Mouse (Mus musculus) cerebellum, adult 8-10 months (tissue): ENCODE results near the gene Scarb2.

Source experiments
- DNase-seq: peaks from one replicate; pipeline ENCODE4 v3.0.0; 2022

The Scarb2 gene

DNA sequence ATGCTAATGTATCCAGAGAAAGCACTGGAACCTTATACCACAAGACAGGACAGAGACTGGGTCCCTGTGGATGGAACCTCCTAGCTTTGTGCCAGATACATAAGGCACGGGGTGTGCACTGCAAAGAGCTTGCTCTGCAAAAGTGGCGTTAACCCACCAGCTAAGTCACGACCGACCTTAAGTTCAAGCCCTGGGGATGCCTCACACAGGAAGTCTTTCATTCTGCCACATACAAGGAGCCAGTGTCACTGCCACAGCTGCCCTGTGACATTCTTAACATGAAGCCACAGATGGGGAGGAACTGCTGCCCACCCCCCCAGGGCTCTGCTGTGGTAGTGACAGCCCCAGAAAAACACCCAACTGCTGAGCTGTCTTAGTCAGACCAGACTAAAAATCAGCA lies 15.9 kb downstream of the Scarb2 start:
- no peak for DNase-seq

DNA sequence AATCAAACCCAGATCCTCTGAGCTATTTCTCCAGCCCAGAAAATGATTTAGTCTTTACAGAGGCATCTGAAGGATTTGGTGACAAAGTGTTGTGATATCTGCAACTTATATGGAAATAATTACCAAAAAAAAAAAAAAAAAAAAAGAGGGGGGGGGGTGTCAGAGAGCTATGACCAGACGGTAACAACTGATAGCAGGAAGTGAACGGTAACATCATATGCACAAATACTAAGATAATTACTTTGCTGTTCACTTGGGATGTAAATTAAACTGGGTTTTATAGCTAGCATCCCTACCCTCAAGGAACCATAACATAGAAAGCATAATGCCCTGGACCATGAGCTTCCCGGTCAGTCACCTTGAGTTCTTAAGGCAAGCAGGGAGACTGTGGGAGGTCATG lies 16.3 kb downstream of the Scarb2 start:
- DNase-seq: no peak

DNA sequence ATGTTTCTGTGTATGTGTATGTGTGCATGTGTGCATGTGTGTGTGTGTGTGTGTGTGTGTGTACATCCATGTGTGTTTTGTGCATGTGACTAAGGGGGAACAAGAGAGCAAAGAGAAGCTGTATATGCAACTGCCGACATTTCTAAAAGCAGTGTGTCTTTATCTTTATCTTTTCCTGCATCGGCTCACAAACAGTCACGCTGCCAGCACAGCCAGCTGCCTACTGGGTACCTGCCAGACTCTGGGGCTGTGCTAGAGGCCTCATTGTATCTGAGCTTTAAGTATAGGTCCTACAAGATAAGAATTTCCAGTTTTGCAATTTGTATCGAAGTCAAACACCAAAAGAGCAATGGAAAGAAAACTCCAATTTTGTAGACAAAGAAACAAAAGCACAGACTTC lies 17.1 kb downstream of the Scarb2 start:
- no peak for DNase-seq

DNA sequence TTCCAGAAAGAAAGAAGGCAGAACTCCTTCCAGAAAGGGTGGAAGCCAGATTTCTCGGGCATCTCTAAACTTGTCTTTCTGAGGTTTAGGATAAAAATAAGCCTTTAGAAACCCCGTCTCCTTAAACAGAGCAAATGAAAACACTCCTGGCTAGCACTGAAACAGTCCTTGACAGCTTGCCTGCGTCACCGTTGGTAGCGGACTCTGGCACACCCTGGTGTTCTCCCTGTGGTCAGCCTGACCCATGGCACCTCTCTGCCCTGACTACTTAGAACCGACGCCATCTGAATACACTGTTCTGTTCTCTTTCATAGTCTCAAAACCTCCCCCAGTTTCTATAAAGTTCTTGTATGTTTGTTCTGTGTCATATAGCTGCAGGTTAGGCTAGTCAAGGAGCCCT lies 17.7 kb downstream of the Scarb2 start:
- DNase-seq: no peak

DNA sequence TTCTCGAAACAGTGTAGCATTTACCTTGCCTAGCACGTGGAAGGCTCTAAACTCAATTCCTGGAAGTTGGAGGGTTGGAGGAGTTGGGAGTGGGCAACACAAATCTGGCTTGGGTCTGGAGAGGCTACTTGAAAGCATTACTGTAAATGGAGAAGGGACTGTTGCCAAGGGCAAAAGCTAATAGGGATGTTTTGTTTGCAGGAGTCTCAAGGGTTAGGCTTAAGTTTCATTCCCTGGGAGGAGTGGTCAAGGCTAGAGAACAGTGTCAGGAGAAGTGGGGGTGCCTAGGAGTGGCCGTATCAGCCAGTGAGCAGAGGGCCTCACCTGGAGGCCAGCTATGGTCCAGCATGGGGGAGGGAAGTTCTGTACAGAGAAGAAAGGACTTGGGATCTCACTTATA lies 18.2 kb downstream of the Scarb2 start:
- DNase-seq: no peak

DNA sequence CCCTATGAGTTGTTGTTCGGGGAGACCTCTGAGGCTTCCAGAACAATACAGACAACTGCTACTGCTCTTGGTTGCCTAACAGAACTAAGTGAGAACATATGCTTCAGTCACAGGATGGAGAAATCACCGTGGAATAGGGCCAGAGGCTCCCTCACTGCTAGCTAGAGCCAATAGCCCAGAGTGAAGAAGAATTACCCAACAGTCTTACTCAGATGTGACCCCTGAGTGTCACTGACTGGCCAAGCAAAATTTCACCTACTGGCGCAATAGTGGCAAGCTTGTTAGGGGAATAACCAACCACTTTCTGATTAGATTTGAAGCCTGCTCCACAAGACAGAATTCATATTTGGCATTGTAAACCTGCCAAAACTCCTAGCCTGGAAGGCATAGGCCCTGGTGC lies 19.9 kb downstream of the Scarb2 start:
- DNase-seq: no peak

DNA sequence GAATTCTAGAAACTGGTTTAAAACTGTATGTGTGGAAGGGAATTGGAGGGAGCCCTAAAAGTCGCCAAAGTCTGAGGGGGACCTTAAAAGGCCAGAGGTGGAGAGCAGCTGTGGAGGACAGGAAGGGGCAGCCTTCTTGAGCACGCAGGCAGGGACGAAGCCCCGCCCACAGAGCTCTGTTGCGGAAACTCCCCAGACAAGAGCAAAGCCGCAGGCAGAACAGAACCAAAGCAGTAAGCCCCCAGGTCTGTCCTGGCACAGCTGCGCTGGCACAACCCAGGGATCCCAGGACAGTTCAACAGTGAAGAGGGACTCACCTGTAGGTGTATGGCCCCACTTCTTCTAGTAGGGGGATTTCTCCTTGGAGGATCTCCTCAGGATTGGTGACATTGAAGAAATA lies 21.8 kb downstream of the Scarb2 start:
- DNase-seq: no peak

DNA sequence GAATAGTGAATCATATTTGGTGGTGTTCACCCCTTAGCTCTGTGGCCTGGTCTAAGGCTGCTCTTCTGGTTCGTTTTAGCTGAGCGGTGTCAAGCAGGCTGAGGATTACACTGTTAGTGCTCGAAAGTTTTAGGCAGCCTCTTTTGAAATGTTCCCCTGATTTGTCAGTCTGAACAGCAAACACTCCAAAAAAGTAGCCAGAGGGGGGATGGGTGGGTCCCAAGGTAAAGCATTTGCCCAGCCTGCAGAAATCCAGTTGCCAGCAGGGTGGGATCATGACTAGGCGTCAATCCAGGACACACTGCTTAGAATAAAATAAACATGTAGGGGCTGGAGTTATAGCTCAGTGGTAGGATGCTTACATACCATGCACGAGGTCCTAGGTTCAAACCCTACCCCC lies 33.8 kb downstream of the Scarb2 start:
- no peak for DNase-seq

DNA sequence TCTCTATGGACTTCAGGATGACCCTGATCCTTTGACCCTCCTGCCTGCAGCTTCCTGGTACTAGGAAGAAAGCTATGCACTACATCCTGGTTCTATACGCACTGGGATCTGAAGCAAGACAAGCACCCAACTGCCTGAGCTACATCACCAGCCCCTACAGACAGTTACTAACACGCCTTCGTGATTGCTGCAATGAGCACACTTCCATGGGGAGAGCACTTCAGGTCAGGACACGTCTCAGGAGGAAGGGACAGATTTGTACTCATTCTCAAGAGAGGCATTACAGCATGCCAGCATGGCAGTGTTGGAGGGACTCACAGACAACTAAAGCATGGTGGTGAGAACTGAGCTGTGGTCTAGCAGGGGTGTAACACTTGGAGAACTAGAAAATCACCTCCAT lies 35.1 kb downstream of the Scarb2 start:
- no peak for DNase-seq

DNA sequence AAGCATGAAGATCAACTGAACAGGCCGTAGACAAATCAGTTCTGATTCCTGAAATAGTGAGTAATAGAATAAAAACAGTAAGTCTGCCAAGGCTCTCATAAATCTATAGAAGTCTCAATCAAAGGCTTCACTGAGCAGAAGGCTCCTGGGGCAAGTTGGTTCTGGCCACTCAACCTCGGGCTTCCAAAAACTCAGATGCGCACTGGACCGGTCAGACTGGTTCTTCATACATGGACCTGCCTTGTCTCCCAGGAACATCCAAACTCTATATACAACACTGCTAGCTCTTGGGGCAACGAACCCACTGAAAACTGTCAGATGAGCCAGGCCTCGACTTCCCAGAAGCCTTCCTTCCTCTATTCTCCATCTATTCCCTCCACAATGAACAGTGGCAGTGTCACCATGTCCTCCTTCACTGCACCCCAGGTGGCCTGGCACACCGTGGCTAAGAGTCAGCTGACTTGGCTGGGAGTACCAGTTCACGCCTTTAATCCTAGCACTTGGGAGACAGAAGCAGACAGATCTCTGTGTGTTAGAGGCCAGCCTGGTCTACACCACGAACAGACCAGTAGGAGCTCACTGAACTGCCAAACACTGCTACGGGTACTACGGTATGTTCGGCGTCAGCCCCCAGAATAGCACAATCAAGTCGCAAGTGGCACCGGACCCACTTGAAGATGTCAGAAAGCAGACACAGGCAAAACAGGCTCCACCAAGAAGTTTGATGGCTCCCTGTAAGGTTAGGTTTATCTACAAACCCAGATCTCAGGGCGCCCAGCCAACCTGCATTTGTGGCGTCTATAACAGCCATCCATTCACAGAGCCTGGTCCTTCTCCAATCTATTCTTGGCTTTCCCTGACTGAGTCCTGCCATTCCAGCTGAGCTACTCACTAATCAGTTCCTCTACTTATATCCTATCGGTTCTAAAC lies 37.2 kb downstream of the Scarb2 start:
- DNase-seq: peak; percentile 27

DNA sequence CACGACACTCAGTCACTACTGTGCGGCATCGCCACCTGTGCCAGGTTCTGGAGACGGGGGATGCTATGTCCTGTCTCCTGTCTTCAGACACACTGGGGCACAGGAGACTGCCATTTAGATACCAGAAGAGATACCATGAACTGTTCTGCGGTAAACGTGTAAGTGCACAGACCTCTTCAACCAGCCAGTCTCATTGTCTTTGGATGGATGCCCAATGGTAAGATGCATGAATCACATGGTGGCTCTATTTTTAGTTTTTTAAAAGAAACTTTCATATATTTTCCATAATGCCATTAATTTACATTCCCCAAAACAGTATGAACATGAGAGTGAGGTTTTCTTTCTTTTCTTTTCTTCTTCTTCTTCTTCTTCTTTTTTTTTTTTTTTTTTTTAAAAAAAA lies 38.4 kb downstream of the Scarb2 start:
- no peak for DNase-seq

DNA sequence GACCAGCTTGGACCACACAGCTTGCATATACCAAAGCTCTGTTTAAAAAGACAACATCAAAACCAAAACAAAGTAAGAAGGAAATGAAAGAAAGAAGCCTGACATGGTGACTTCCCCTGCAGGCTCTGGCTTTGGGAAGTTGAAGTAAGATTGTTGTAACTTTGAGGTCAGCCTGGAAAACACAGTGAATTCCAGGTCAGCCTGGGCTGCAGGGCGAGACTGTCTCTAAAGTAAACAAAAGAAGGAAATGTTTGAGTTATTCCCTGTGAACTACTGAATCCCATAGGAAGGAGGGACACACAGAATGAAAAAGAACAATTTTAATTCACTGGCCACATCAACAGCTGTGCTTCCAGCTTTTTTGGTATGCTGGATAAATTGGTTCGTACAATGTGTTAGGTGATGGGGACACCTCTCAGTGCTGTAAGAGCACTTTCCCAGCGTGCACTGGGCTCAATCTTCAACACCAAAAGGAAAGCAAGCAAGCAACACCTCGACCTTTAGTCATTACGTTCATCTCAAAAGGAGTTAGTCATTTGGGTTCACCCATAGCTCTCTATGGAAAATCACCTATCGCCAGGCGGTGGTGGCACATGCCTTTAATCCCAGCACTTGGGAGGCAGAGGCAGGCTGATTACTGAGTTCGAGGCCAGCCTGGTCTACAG lies 39.4 kb downstream of the Scarb2 start:
- no peak for DNase-seq

DNA sequence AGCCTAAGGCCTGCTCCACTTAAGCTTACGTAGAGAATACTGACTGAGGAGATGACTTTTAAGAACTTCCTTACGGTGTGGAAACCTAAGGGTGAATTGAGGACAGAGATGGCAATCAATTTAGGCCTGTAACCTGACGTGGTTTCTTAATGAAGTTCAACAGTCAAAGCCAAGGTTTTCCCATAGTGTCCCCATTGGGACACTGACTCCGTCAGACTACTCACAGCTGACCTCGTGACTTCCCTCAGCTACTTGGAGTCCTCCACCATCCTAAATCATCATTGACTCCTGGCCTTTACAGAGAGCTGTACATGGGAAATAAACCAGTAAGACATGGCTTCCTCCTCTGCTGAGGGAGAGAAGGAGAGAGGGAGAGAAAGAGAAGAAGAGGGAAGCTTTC lies 41.1 kb downstream of the Scarb2 start:
- no peak for DNase-seq

DNA sequence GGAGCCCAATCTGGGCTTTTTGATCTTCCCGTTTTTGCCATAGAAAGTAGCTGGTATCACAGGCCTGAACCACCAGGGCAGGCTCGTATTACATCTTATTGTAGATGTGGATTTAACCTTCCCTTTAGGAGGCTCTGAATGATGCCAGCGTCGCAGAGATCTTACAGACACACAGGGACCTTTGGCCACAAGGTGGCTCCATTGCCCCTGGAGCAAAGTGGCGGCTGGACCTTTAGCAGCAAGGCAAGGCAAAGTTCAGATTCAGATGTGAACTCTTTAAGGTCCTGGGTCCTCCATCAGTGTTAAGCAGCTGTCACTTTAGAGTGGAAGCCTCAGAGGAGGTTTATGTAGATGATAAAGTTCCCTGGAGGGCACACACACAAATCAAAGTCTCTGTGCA lies 45.3 kb downstream of the Scarb2 start:
- peak; percentile 52 for DNase-seq

DNA sequence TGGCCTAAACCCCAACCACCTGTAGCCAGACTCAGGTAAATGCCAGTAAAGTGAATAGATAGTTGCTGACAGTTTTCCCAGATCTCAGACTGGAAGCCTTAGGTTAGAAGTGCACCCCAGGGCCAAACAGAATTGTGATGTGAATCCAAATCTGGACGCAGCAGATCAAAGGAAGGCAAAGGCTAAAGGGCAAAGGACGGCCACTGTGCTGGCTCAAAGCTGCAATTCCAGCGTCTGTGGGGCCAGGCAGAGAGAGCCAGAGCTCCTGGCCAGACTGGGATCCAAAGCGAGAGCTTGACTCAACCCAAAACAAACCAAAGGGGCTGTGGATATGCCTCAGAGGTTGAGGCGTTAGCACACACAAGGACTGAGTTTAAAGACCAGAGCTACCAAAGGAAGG lies 47.9 kb downstream of the Scarb2 start:
- no peak for DNase-seq

DNA sequence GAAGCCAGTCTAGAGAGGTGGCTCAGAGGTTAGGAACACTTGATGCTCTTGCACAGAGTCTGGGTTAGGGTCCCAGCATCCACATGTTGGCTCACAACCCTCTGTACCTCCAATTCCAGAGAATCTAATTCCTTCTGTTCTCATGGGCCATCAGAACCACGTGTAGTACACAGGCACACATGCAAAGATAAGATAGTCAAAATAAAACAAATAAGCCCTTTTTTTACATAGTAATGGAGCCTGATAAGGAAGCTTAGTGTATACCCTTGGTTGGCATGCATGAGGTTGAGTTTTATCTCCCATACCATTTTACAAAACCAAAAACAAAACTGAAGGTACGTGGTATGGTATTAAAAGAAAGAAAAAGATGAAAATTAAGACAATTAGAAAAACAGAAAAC lies 49.2 kb downstream of the Scarb2 start:
- no peak for DNase-seq

DNA sequence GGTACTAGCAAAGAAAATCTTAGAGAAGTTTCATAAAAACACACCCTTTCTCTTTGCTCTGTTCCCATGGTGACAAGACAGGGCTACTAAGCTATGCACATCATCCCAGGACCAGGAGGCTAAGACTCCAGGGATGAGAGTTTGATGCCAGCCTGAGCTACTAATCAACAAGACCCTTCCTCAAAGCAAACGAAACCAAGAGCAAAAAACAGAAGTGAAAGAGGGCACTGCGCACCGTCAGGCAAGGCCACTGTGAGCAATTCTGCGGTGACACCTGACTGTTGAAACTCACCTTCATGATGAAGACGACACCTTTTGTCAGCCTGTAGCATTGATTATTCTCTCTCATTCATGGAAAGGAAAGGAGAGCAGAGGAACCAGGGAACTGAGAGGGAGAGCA lies 53.8 kb downstream of the Scarb2 start:
- DNase-seq: no peak

DNA sequence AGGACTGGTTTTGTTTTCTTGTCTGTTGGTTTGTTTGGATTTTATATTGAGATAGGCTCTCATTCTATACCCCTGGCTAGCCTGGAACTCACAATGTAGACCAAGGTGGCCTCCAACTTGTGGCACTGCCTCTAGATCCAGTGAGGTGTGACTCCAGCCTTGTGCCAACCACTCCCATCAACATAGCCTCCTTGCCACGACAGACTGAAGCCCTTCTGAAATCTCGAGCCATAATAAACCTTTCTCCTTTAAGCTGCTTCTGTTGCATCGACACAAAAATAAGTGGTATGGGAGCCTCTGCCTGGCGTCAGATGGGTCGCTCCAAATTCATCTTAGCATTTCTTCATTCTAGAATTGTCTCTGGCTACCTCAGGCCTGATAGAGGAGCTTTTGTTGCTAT lies 59.9 kb downstream of the Scarb2 start:
- DNase-seq: no peak

DNA sequence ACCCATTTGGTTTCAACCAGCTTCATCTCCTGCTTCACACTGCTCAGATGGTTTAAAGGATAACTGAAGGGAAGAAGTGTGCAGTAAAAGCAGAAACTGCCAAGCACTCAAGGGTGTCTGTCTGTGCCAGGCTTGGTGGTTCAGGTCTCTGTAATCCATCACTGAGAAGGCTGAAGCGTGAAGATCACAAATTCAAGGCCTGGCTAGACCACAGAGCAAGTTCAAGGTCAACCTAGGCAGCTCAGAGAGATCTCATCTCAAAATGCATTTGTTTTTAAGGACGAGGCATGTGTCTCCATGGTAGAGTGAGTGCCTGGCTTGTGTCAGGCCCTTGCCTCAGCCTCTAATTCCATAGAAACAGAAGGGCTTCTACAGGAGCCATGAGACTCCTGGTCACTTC lies 61.6 kb downstream of the Scarb2 start:
- no peak for DNase-seq

DNA sequence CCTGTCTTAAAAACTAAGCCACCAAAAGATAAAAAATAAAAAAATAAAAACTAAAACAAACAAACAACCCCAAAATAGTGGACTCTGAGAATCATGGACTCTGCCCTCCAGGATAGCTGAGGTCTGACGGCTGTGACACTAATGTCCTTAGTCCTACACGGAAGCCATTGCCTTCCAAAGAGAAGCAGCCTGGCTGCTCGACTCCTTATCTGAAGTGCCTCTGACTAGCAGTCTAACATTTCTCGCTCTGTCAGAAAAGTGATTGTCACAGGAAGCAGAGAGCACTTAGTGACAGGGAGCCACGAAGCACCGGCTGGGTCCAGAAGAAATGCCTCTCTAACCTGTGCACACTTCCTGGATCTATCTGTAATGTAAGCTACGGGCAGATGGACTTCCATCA lies 63.7 kb downstream of the Scarb2 start:
- no peak for DNase-seq

DNA sequence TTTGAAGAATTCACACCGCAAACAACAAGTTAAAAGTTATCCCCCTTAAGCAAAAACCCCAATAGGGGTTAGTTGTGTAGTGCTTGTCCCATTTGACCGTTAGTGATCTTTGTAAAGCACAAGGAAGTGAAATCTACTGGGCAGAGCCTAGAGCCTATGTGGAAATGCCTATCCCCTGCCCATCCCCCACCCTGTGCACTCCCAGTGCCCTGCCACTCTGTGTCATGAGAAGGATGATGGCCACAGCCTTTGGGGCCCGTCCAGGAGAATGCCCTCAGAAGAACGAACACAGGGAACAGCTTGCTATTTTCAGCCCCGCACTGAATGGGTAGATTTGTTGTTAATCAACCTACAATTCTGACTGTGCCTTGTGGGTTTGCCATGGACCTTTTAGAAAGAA lies 65.1 kb downstream of the Scarb2 start:
- no peak for DNase-seq

DNA sequence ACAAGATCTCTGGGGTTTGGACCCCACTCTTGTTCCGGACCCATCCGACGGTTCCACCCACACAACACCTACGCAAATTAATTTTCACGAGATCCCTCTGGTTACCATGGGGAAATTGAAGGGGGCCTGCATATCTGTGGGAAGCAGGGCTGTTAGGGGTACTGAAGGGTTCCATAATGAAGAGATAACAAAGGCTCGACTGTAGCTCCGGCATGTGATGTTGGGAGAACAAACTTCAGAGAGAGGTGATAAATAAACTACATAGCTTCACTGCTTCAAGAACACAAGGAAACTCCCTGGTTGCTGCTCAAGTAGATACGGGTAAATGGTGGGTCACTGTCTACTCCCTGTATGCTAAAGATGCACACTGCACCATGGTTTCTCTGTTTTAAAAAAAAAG lies 68.1 kb downstream of the Scarb2 start:
- DNase-seq: no peak

DNA sequence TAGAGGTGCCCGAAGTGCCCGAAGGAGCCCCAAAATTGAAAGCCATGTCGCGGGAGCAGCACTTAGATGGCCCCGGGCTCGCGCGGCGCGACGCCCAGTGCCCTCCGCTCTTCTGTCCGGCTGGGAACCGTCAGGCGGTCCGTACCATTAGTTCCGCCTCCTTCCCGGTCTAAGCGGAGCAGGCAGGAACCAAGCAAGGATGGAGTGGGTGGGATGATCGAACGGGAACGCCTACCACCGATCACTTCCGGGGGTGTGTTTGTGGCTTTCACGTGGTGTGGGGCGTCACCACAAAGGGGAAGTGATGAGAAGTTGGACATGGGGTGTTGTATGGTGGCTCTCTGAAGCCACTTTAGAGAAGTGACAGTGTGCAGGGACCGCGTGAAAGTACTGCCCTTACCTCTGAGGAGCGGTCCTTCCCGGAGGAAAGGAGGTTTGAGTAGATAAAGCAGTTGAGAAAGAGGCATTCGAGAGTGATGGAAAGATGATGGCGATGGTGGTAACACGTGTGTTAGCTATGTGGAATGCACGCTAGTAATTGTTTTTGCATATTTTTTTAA lies 71.5 kb downstream of the Scarb2 start, which contains the start of gene Nup54:
Gene Nup54, minus strand, starts transcription at position 195 of the 560 bp plus-strand sequence.
- peak; percentile 95 for DNase-seq

DNA sequence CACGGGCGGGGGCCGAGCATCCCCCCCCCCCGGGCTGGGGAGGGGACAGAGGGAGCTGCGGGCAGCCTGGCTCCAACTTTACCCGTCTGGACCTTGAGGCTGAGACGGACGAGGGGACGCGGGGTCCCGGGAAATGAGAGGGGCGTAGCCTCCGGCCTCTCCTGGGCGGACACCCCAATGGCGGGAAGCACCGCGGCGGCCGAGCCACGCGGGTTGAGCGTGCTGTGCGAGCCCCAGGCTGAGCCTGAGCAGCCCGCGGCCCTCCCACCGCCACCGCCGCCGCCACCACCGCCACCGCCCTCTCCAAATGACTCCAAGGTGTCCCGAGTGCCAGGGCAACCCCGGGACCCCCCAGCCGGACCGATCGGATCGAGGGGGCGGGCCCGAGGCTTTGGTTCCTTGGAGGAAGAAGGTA lies 72.1 kb downstream of the Scarb2 start:
- no peak for DNase-seq
